Mouse (Mus musculus): Measurements from ENCODE around the gene 0610009B22Rik.
A peak's percentile ranks its signal among the peaks of the same experiment; 100 is the strongest.

DNA sequence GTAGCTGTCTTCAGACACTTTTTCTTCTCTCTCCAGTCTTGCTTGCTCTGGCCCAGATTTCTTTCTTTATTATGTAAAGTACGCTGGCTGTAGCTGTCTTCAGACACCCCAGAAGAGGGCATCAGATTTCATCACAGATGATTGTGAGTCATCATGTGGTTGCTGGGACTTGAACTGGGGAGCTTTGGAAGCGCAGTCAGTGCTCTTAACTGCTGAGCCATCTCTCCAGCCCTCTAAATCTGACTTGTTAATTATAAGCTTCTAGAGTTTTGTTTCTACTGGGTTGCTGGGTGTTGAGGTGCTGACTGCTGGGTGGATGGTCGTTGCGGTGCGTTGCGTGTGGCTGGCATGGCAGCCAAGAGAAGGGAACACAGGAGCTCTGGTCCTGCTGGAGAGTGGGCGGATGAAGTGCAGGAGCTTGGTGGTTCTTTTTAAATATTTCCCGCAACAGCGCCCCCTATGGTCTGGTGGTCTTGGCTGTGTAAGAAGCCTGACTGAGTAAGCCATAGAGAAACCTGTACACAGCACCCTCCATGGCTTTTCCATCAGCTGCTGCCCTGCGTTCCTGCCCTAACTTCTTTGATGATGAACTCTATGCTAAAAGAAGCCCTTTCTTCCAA is 14.8 kb upstream of the 0610009B22Rik start:
- TF ChIP-seq CTCF (IDR thresholded peaks at IDR 0.05; ENCODE audit: low read depth, low read length), result peak; percentile 58
- peak; percentile 70 for TF ChIP-seq POLR2A (IDR thresholded peaks at IDR 0.05; ENCODE audit: insufficient read depth, low read length)
- TF ChIP-seq EP300 (IDR thresholded peaks at IDR 0.05; ENCODE audit: insufficient read depth, low read depth, low read length), result no peak

Data from ES-Bruce4 (cell line).